Mouse (Mus musculus) heart, adult 2 months (tissue): Measurements from ENCODE around the gene Actr3. TPM values are rescaled to one million over a fixed set of nuclear protein-coding genes. Genes with fewer than 3 reads are reported as not detected.

Experiments used
- DNase-seq, 2 experiments: peaks; one replicate each; pipeline ENCODE4 v3.0.0; 2021
- H3K27ac ChIP-seq: fragments of 200-600 bp; 2 replicates; pipeline ENCODE4 v1.8.1; 2022
- H3K27me3 ChIP-seq: fragments of 200-500 bp; 2 replicates; pipeline ENCODE4 v1.6.1; 2012; ENCODE audit warnings: mild to moderate bottlenecking, low read length, inconsistent platforms, mixed read lengths; ENCODE audit not compliant: control insufficient read depth, insufficient read depth
- H3K36me3 ChIP-seq: fragments of 200-500 bp; 2 replicates; pipeline ENCODE4 v1.6.1; 2012; ENCODE audit warnings: low read length, inconsistent platforms; ENCODE audit not compliant: control insufficient read depth, insufficient read depth
- H3K4me1 ChIP-seq: fragments of 200-500 bp; 2 replicates; pipeline ENCODE4 v1.6.1; 2011; ENCODE audit warnings: low read length; ENCODE audit not compliant: control insufficient read depth, insufficient read depth
- H3K4me3 ChIP-seq: fragments of 200-600 bp; 2 replicates; pipeline ENCODE4 v1.8.1; 2022
- H3K79me2 ChIP-seq: fragments of 200-500 bp; replicated peaks from 2 replicates; pipeline ENCODE4 v1.6.1; 2012; ENCODE audit warnings: mild to moderate bottlenecking, inconsistent platforms, low read length, moderate library complexity, mixed read lengths; ENCODE audit not compliant: control insufficient read depth, insufficient read depth
- H3K9ac ChIP-seq: fragments of 200-500 bp; 2 replicates; pipeline ENCODE4 v1.6.1; 2012; ENCODE audit warnings: low read depth, mild to moderate bottlenecking, control low read depth, inconsistent platforms, low read length, mixed read lengths
- CTCF ChIP-seq: fragments of 200-600 bp; IDR thresholded peaks from 2 replicates; pipeline ENCODE4 v1.8.1; 2022; ENCODE audit warnings: antibody characterized with exemption, mild to moderate bottlenecking, moderate library complexity
- EP300 ChIP-seq: fragments of 200-500 bp; IDR thresholded peaks from 2 replicates; pipeline ENCODE4 v1.6.1; 2011; ENCODE audit warnings: low read depth, low read length, control low read depth; ENCODE audit not compliant: insufficient read depth
- POLR2A ChIP-seq: fragments of 200-500 bp; IDR thresholded peaks from 2 replicates; pipeline ENCODE4 v1.6.1; 2011; ENCODE audit warnings: mild to moderate bottlenecking, low read depth, low read length, control low read depth; ENCODE audit not compliant: insufficient read depth
- WGBS: fragments of 180-500 bp; shearing (Covaris S2); methylation state at CpG from one replicate; pipeline ENCODE4 v1.1.7; 2018; 5-methylcytosine and 5-hydroxymethylcytosine counted together
- intact Hi-C: fragments of 180-260 bp; cut with DNase I; formaldehyde crosslinking; loops from one replicate; pipeline ENCODE4 v1.15.1; 2025
- polyA plus RNA-seq: library from polyadenylated mRNA; depleted of rRNA; stranded (reverse); fragments of >200 nt; gene quantifications from 2 replicates; pipeline ENCODE4 v1.2.3, GENCODE M21; 2012
- total RNA-seq, 2 experiments: library from RNA; stranded (reverse); gene quantifications; 2 replicates each; pipeline ENCODE4 v1.2.3; 2021

Gene Actr3
- total and polyA plus RNA-seq, 3 experiments = 33.8 to 118 (median 102) TPM

DNA sequence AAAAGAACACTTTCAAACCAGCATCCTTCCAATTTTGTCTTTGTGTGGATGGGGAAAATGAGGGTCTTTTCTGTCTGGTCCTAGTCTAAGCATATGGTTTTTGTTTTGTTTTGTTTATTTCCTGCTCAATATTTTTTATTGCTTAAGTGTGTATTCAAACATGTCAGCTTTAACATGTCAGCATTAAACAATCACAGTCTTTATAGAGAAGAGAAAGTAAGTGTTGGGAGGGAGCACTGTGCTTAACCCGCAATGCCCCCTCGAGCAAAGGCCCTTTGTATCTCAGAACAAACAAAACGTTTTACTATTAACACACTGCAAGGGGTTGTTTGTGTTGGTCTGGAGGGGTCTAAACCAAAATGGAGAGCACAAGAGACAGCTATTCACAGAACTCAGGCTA, 47.2 kb downstream of the Actr3 start:
- H3K27me3 ChIP-seq = no peaks in the 10 kb centered on the region
- no peaks in the 10 kb centered on the region for H3K79me2 ChIP-seq
- 48% methylated on average over 3 of the region's 3 CpGs for WGBS
- no peak overlapping the region for H3K4me3 ChIP-seq
- H3K9ac ChIP-seq = no peak overlapping the region
- no peaks in the 10 kb centered on the region for H3K36me3 ChIP-seq
- TF ChIP-seq EP300 (no peak), CTCF (no peak), POLR2A (no peak)
- no peak overlapping the region for H3K27ac ChIP-seq
- no peaks in the 10 kb centered on the region; the same call in 1 of the 2 replicates for H3K4me1 ChIP-seq
- no peak for DNase-seq
- intact Hi-C loops = no loop called here

DNA sequence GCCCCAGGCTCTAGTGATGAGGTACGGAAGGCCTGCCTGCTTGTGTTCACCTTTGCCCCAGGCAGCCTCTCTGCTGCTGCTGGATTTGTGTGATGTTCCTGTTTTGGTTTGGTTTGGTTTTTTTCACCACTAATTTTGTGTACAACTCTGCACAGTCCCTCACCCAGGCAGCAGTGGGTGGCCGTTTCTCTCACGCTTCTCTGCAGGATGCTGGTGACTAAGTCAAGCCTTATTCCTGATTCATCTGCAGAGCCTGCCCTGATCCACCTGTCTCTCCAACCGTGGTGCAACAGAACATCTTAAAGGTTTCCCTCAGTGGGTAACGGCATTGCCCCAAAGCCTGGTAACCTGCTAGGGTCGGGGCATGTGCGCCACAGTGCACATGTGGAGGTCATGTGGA, 49.3 kb downstream of the Actr3 start:
- Histone ChIP-seq H3K36me3 (no peaks in the 10 kb centered on the region), H3K4me1 (no peaks in the 10 kb centered on the region; the same call in 1 of the 2 replicates), H3K27ac (no peak overlapping the region), H3K9ac (no peak overlapping the region), H3K4me3 (no peak overlapping the region), H3K79me2 (no peaks in the 10 kb centered on the region), H3K27me3 (no peaks in the 10 kb centered on the region)
- TF ChIP-seq POLR2A = no peak
- TF ChIP-seq CTCF = no peak
- TF ChIP-seq EP300 = no peak
- WGBS = 78% methylated on average over 7 of the region's 7 CpGs
- DNase-seq = no peak
- intact Hi-C loops = no loop called here

- Histone ChIP-seq H3K27me3 (no peaks in the 10 kb centered on the region), H3K36me3 (no peaks in the 10 kb centered on the region), H3K27ac (no peak overlapping the region), H3K79me2 (no peaks in the 10 kb centered on the region), H3K4me1 (no peaks in the 10 kb centered on the region), H3K4me3 (no peak overlapping the region), H3K9ac (no peak overlapping the region)
- WGBS = 68% methylated on average over 6 of the region's 6 CpGs
- DNase-seq = no peak
- TF ChIP-seq POLR2A = no peak
- TF ChIP-seq CTCF = peak; percentile 63
- intact Hi-C loops = no loop called here
Measured at GRCm38 (mm10) chr1:125382622-125383021, 52.9 kb downstream of the Actr3 start.

DNA sequence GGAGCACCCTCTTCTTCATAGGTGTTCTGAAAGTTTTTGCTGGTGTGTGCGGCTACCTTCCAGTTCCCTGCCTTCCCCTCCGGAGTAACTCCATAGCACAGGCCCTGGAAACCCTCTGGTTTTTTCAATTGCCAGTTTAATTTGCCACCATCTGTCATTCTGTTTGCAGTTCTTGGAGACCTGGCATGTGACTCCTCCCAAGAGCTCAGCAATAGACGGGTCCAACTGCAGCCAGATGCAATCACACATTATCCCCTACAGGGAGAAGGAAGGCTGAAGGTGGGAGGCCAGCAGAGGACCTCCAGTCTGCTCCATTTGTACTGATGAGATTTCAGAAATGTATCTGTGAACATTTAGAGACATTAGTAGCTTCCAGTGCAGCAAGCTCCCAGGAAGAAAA, 56.6 kb downstream of the Actr3 start:
- 73% methylated on average over 3 of the region's 3 CpGs for WGBS
- Histone ChIP-seq H3K4me1 (no peaks in the 10 kb centered on the region), H3K9ac (no peak overlapping the region), H3K79me2 (no peaks in the 10 kb centered on the region), H3K27me3 (no peaks in the 10 kb centered on the region), H3K36me3 (no peaks in the 10 kb centered on the region), H3K27ac (no peak overlapping the region), H3K4me3 (no peak overlapping the region)
- no peak for DNase-seq
- no peak for TF ChIP-seq EP300
- no peak for TF ChIP-seq CTCF
- no peak for TF ChIP-seq POLR2A
- intact Hi-C loops = no loop called here

GRCm38 (mm10) chr1:125372855-125373254, 62.7 kb downstream of the Actr3 start:
- no peak for DNase-seq
- Histone ChIP-seq H3K4me1 (no peaks in the 10 kb centered on the region), H3K36me3 (no peaks in the 10 kb centered on the region), H3K27ac (no peak overlapping the region), H3K4me3 (no peak overlapping the region), H3K27me3 (no peaks in the 10 kb centered on the region), H3K79me2 (no peaks in the 10 kb centered on the region), H3K9ac (no peak overlapping the region)
- 77% methylated on average over 5 of the region's 5 CpGs for WGBS
- no peak for TF ChIP-seq EP300
- no peak for TF ChIP-seq CTCF
- TF ChIP-seq POLR2A = no peak
- intact Hi-C loops = loop anchor here (5.0 kb wide), 2 partner anchors 144 to 204 kb away; no protein-coding TSS in a partner anchor

- DNase-seq = peak; percentile 31 to 53
- no peak overlapping the region for H3K27ac ChIP-seq
- intact Hi-C loops = loop anchor here (5.0 kb wide), 2 partner anchors 147 to 207 kb away; no protein-coding TSS in a partner anchor
- no peaks in the 10 kb centered on the region for H3K4me1 ChIP-seq
- H3K4me3 ChIP-seq = no peak overlapping the region
- WGBS = 26% methylated on average over 6 of the region's 6 CpGs
- H3K27me3 ChIP-seq = no peaks in the 10 kb centered on the region
- no peaks in the 10 kb centered on the region for H3K36me3 ChIP-seq
- H3K79me2 ChIP-seq = no peaks in the 10 kb centered on the region
- TF ChIP-seq EP300 = no peak
- TF ChIP-seq POLR2A = no peak
- TF ChIP-seq CTCF = peak; percentile 98
- H3K9ac ChIP-seq = no peak overlapping the region
Measured at GRCm38 (mm10) chr1:125370779-125371178, 64.7 kb downstream of the Actr3 start.
